Mouse (Mus musculus) urinary bladder, postnatal 4 days (tissue): ENCODE results near the gene Celf6.

Source experiments
- DNase-seq, 2 experiments: peaks; one replicate each; pipeline ENCODE4 v3.0.0; 2021 to 2022; ENCODE audit warnings: low spot score in 2 of 2

Gene Celf6

GRCm38 (mm10) chr9:59588252-59588651, 10.5 kb downstream of the Celf6 start:
- DNase-seq: no peak

- no peak for DNase-seq
Measured at GRCm38 (mm10) chr9:59588710-59589671, 11.3 kb downstream of the Celf6 start.

GRCm38 (mm10) chr9:59589703-59590439, 12.2 kb downstream of the Celf6 start:
- no peak for DNase-seq

- no peak for DNase-seq
Measured at GRCm38 (mm10) chr9:59601661-59602060, 23.9 kb downstream of the Celf6 start.

- DNase-seq: no peak
Measured at GRCm38 (mm10) chr9:59605967-59606366, 28.2 kb downstream of the Celf6 start.

- DNase-seq: no peak
Measured at GRCm38 (mm10) chr9:59610950-59611349, 33.2 kb downstream of the Celf6 start.

- no peak for DNase-seq
Measured at GRCm38 (mm10) chr9:59615797-59616196, 38.1 kb downstream of the Celf6 start.

- DNase-seq: peak; percentile 100
Measured at GRCm38 (mm10) chr9:59616622-59617306, 39.0 kb downstream of the Celf6 start, which contains the start of gene Parp6. Gene Parp6, plus strand, starts transcription at chr9:59617284.

- DNase-seq: no peak
Measured at GRCm38 (mm10) chr9:59617307-59617973, 39.7 kb downstream of the Celf6 start.

GRCm38 (mm10) chr9:59638372-59638771, 60.7 kb downstream of the Celf6 start:
- no peak for DNase-seq

GRCm38 (mm10) chr9:59639936-59640335, 62.2 kb downstream of the Celf6 start:
- DNase-seq: no peak

- DNase-seq: no peak
Measured at GRCm38 (mm10) chr9:59641320-59641719, 63.6 kb downstream of the Celf6 start.

GRCm38 (mm10) chr9:59649911-59650310, 72.2 kb downstream of the Celf6 start:
- DNase-seq: no peak

- DNase-seq: no peak
Measured at GRCm38 (mm10) chr9:59653371-59653770, 75.7 kb downstream of the Celf6 start.

- DNase-seq: no peak
Measured at GRCm38 (mm10) chr9:59654450-59654983, 76.8 kb downstream of the Celf6 start.

- DNase-seq: peak; percentile 93 to 94
Measured at GRCm38 (mm10) chr9:59655958-59656634, 78.4 kb downstream of the Celf6 start, which contains the start of gene Pkm. Gene Pkm, plus strand, starts transcription at chr9:59656368.
